Mouse (Mus musculus): ENCODE data around the gene Olfr1205.

The Olfr1205 gene

DNA sequence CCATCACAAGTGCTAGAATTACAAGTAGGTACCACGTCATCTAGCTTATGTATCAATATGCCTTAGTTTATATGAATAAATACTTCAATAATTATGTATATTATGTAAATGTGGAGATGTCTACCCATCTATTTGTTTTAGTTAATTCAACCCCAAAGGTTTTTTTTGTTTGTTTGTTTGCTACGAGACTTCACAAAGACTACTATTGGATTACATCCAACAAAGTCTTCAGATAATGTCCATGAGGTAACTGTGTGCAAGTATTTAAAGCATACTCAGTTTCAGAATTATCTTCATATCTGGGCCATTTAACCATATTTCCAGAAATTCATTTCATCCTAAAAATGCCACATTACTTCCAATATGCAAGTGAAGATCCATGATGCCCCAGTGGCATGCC, at the start of gene Olfr1205:
Gene Olfr1205 (plus strand): TSS at position 301 of the 400 bp plus-strand sequence.
- no peak for DNase-seq (ENCODE audit: low spot score in 2 of 2)

DNA sequence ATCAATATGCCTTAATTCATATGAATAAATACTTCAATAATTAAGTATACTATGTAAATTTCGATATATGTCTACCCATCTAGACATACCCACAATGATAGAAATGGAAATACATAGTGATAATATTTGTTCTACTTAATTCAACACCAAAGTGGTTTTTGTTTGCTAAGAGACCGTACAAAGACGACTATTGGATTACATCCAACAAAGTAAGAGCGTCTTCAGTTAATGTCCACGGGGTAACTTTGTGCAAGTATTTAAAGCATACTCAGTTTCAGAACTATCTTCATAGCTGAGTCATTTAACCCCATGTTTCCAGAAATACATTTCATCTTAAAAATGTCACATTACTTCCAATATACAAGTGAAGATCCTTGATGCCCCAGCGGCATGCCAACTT, 36.8 kb upstream of the Olfr1205 start, which contains the start of gene Olfr1201:
Gene Olfr1201 (plus strand): TSS at position 301 of the 400 bp plus-strand sequence.
- no peak for DNase-seq (ENCODE audit: low spot score in 2 of 2)

DNA sequence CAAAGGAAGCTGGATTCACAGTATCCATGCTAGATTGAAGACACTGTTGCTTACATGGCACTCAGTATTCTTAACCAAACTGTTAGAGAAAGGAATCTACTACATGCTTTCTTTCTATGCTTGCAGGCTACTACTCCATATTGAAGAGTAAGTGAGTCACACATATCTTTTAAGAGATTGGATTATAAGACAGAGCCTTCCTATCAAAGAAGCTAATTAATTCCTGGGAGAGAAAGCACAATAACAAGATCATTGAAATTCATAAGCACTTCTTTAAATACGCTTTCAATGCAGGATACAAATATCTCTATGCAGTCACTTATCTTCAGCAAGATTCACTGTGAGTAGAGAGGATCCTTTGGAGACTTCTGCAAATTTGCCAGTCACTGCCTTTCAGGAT, 15.3 kb upstream of the Olfr1205 start, which contains the start of gene Olfr1202:
Gene Olfr1202 (plus strand): TSS at position 301 of the 400 bp plus-strand sequence.
- DNase-seq (ENCODE audit: low spot score in 2 of 2), result no peak

DNA sequence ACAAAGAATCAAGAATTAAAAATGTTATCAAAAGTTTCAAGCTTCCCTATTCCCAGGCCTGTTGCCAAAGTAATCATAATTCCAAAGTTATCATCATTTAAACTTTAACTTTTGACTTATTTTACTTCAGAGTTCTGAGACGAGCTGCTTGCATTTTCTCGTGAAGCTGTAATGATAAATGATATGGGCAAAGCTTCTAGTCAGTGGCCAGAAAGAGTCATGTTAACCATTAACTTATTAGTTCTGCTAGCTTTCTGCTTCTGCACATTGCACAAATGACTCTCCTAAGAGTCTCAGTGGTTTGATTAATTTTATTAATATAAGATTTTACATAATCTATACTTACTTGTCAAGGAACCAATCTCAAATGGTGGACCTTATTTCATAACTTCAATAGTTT, 8.9 kb downstream of the Olfr1205 start:
- no peak for DNase-seq (ENCODE audit: low spot score in 2 of 2)

DNA sequence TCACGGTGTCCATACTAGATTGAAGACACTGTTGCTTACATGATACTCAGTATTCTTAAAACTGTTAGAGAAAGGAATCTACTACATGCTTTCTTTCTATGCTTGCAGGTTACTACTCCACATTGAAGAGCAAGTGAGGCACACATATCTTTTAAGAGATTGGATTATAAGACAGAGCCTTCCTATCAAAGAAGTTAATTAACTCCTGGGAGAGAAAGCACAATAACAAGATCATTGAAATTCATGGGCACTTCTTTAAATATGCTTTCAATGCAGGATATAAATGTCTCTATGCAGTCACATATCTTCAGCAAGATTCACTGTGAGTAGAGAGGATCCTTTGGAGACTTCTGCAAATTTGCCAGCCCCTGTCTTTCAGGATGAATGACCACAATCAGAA, 19.5 kb downstream of the Olfr1205 start, which contains the start of gene Olfr1204:
Gene Olfr1204 (plus strand): TSS at position 301 of the 400 bp plus-strand sequence.
- no peak for DNase-seq (ENCODE audit: low spot score in 2 of 2)

DNA sequence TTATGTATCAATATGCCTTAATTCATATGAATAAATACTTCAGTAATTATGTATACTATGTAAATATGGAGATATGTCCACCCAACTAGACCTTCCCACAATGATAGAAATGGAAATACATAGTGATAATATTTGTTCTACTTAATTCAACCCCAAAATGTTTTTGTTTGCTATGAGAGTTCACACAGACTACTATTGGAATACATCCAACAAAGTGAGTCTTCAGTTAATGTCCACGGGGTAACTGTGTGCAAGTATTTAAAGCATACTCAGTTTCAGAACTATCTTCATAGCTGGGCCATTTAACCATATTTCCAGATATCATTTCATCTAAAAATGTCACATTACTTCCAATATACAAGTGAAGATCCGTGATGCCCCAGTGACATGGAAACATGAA, 33.4 kb downstream of the Olfr1205 start, which contains the start of gene Olfr1206:
Gene Olfr1206 (plus strand): TSS at position 301 of the 400 bp plus-strand sequence.
- no peak for DNase-seq (ENCODE audit: low spot score in 2 of 2)
